Mouse (Mus musculus) CH12.LX (cell line): Measurements from ENCODE around the gene Rad54l2. TPM values are rescaled to one million over a fixed set of nuclear protein-coding genes. Genes with fewer than 3 reads are reported as not detected.

ENCODE experiments used
- DNase-seq: peaks from one replicate; pipeline ENCODE4 v3.0.0-alpha.2; 2013; ENCODE audit errors: extremely low read depth
- H3K27ac ChIP-seq: 2 replicates; pipeline ENCODE4 v1.5.1; 2012; ENCODE audit warnings: low read depth, mild to moderate bottlenecking, control low read depth, moderate library complexity; ENCODE audit not compliant: insufficient read depth
- H3K27me3 ChIP-seq: replicated peaks from 2 replicates; pipeline ENCODE3; 2012; ENCODE audit warnings: inconsistent platforms
- H3K36me3 ChIP-seq, 2 experiments: replicated peaks in 1 of 2; 2 replicates each; pipeline versions ENCODE3 to v1.6.1; 2012; ENCODE audit warnings: inconsistent platforms in 1 of 2, low read length in 1 of 2, mild to moderate bottlenecking in 1 of 2, mixed read lengths in 1 of 2, moderate library complexity in 1 of 2; ENCODE audit not compliant: control insufficient read depth in 1 of 2, insufficient read depth in 1 of 2
- H3K4me1 ChIP-seq, 2 experiments: 2 replicates each; pipeline ENCODE4 v1.6.1; 2012; ENCODE audit warnings: inconsistent platforms in 1 of 2, moderate library complexity in 1 of 2; ENCODE audit not compliant: insufficient read depth in 2 of 2, control insufficient read depth in 1 of 2
- H3K4me2 ChIP-seq: 2 replicates; pipeline ENCODE4 v1.6.1; 2012; ENCODE audit warnings: low read depth, mild to moderate bottlenecking, control low read depth; ENCODE audit not compliant: poor library complexity, insufficient read depth, severe bottlenecking
- H3K4me3 ChIP-seq, 3 experiments: fragments of 150-350 bp in 1 of 3; sonication (generic) in 1 of 3; replicated peaks in 1 of 3; 2 replicates each; pipeline versions ENCODE3 to v1.5.1; 2011 to 2012; ENCODE audit warnings: low read depth in 2 of 3, low read length in 2 of 3, mild to moderate bottlenecking in 2 of 3, moderate library complexity in 2 of 3, control low read depth in 1 of 3, improper control_type of control experiment in 1 of 3, inconsistent platforms in 1 of 3, mixed read lengths in 1 of 3; ENCODE audit not compliant: poor library complexity in 1 of 3
- H3K79me2 ChIP-seq: replicated peaks from 2 replicates; pipeline ENCODE4 v1.6.1; 2012; ENCODE audit warnings: mild to moderate bottlenecking, moderate library complexity; ENCODE audit not compliant: control insufficient read depth, poor library complexity, insufficient read depth, severe bottlenecking; ENCODE audit errors: extremely low read depth
- H3K9ac ChIP-seq: 2 replicates; pipeline ENCODE4 v1.6.1; 2012; ENCODE audit warnings: low read depth, mild to moderate bottlenecking, control low read depth, moderate library complexity; ENCODE audit not compliant: insufficient read depth
- H3K9me3 ChIP-seq: replicated peaks from 2 replicates; pipeline ENCODE3; 2012; ENCODE audit warnings: low read length, inconsistent platforms, mixed read lengths
- BHLHE40 ChIP-seq: IDR thresholded peaks from 2 replicates; pipeline ENCODE4 v1.6.1; 2011; ENCODE audit warnings: mild to moderate bottlenecking, low read depth, low read length, improper control_type of control experiment
- CHD1 ChIP-seq: IDR thresholded peaks from 2 replicates; pipeline ENCODE4 v1.6.1; 2012; ENCODE audit warnings: low read depth, low read length, improper control_type of control experiment, inconsistent platforms
- CHD2 ChIP-seq: IDR thresholded peaks from 2 replicates; pipeline ENCODE4 v1.6.1; 2011; ENCODE audit warnings: low read length, improper control_type of control experiment
- CTCF ChIP-seq, 2 experiments: IDR thresholded peaks in 1 of 2; conservative IDR thresholded peaks in 1 of 2; 2 replicates each; pipeline ENCODE4 v1.5.1; 2011 to 2012; ENCODE audit warnings: low read depth in 2 of 2, low read length in 2 of 2, improper control_type of control experiment in 1 of 2, inconsistent platforms in 1 of 2, mild to moderate bottlenecking in 1 of 2, moderate library complexity in 1 of 2
- E2F4 ChIP-seq: IDR thresholded peaks from 2 replicates; pipeline ENCODE4 v1.6.1; 2011; ENCODE audit warnings: low read depth, low read length, improper control_type of control experiment; ENCODE audit not compliant: insufficient replicate concordance
- ELF1 ChIP-seq: IDR thresholded peaks from 2 replicates; pipeline ENCODE4 v1.6.1; 2014; ENCODE audit warnings: low read depth, mild to moderate bottlenecking, inconsistent platforms, low read length, improper control_type of control experiment
- EP300 ChIP-seq: IDR thresholded peaks from 2 replicates; pipeline ENCODE4 v1.6.1; 2011; ENCODE audit warnings: low read length, improper control_type of control experiment
- ETS1 ChIP-seq: conservative IDR thresholded peaks from 2 replicates; pipeline ENCODE4 v1.6.1; 2012; ENCODE audit warnings: low read depth, mild to moderate bottlenecking, inconsistent platforms, low read length, improper control_type of control experiment, moderate library complexity
- GABPA ChIP-seq: IDR thresholded peaks from 2 replicates; pipeline ENCODE4 v1.6.1; 2012; ENCODE audit warnings: low read depth, low read length, improper control_type of control experiment, inconsistent platforms; ENCODE audit not compliant: insufficient replicate concordance
- HCFC1 ChIP-seq: IDR thresholded peaks from 2 replicates; pipeline ENCODE4 v1.6.1; 2012; ENCODE audit warnings: low read depth, mild to moderate bottlenecking, inconsistent platforms, low read length, improper control_type of control experiment
- IRF4 ChIP-seq: IDR thresholded peaks from 2 replicates; pipeline ENCODE4 v1.6.1; 2014; ENCODE audit warnings: low read depth, mild to moderate bottlenecking, inconsistent platforms, low read length, improper control_type of control experiment
- JUN ChIP-seq: IDR thresholded peaks from 2 replicates; pipeline ENCODE4 v1.6.1; 2011; ENCODE audit warnings: low read depth, mild to moderate bottlenecking, low read length, improper control_type of control experiment, moderate library complexity; ENCODE audit not compliant: insufficient read depth
- JUND ChIP-seq: conservative IDR thresholded peaks from 2 replicates; pipeline ENCODE4 v1.6.1; 2011; ENCODE audit warnings: low read depth, low read length, improper control_type of control experiment
- MAFK ChIP-seq: IDR thresholded peaks from 2 replicates; pipeline ENCODE4 v1.6.1; 2011; ENCODE audit warnings: low read length, improper control_type of control experiment; ENCODE audit not compliant: insufficient replicate concordance
- MAX ChIP-seq: IDR thresholded peaks from 2 replicates; pipeline ENCODE4 v1.6.1; 2011; ENCODE audit warnings: low read length, improper control_type of control experiment
- MAZ ChIP-seq: IDR thresholded peaks from 2 replicates; pipeline ENCODE4 v1.6.1; 2012; ENCODE audit warnings: low read depth, mild to moderate bottlenecking, inconsistent platforms, low read length, improper control_type of control experiment, moderate library complexity
- MEF2A ChIP-seq: IDR thresholded peaks from 2 replicates; pipeline ENCODE4 v1.6.1; 2014; ENCODE audit warnings: low read depth, mild to moderate bottlenecking, inconsistent platforms, low read length, improper control_type of control experiment, borderline replicate concordance
- MXI1 ChIP-seq: IDR thresholded peaks from 2 replicates; pipeline ENCODE4 v1.6.1; 2011; ENCODE audit warnings: mild to moderate bottlenecking, low read depth, low read length, improper control_type of control experiment
- MYC ChIP-seq: IDR thresholded peaks from 2 replicates; pipeline ENCODE4 v1.6.1; 2011; ENCODE audit warnings: low read depth, mild to moderate bottlenecking, improper control_type of control experiment, low read length
- NRF1 ChIP-seq: IDR thresholded peaks from 2 replicates; pipeline ENCODE4 v1.6.1; 2014; ENCODE audit warnings: low read depth, mild to moderate bottlenecking, inconsistent platforms, low read length, improper control_type of control experiment, moderate library complexity
- POLR2A ChIP-seq: IDR thresholded peaks from 2 replicates; pipeline ENCODE4 v1.6.1; 2011; ENCODE audit warnings: low read depth, mild to moderate bottlenecking, improper control_type of control experiment, low read length
- POLR2AphosphoS2 ChIP-seq: IDR thresholded peaks from 2 replicates; pipeline ENCODE4 v1.6.1; 2011; ENCODE audit warnings: low read depth, low read length, improper control_type of control experiment
- RCOR1 ChIP-seq: conservative IDR thresholded peaks from 2 replicates; pipeline ENCODE4 v1.6.1; 2012; ENCODE audit warnings: low read depth, mild to moderate bottlenecking, inconsistent platforms, low read length, improper control_type of control experiment
- SIN3A ChIP-seq: IDR thresholded peaks from 2 replicates; pipeline ENCODE4 v1.6.1; 2012; ENCODE audit warnings: low read length, improper control_type of control experiment, inconsistent platforms
- SMC3 ChIP-seq: IDR thresholded peaks from 2 replicates; pipeline ENCODE4 v1.6.1; 2011; ENCODE audit warnings: low read depth, low read length, improper control_type of control experiment
- TCF12 ChIP-seq: IDR thresholded peaks from 2 replicates; pipeline ENCODE4 v1.6.1; 2014; ENCODE audit warnings: low read depth, mild to moderate bottlenecking, inconsistent platforms, low read length, improper control_type of control experiment
- UBTF ChIP-seq: IDR thresholded peaks from 2 replicates; pipeline ENCODE4 v1.6.1; 2012; ENCODE audit warnings: low read depth, mild to moderate bottlenecking, inconsistent platforms, low read length, improper control_type of control experiment, moderate library complexity
- USF1 ChIP-seq: IDR thresholded peaks from 2 replicates; pipeline ENCODE4 v1.6.1; 2014; ENCODE audit warnings: low read depth, mild to moderate bottlenecking, inconsistent platforms, low read length, improper control_type of control experiment
- USF2 ChIP-seq: conservative IDR thresholded peaks from 2 replicates; pipeline ENCODE4 v1.6.1; 2011; ENCODE audit warnings: low read depth, low read length, improper control_type of control experiment
- ZC3H11A ChIP-seq: IDR thresholded peaks from 2 replicates; pipeline ENCODE4 v1.6.1; 2012; ENCODE audit warnings: low read depth, mild to moderate bottlenecking, inconsistent platforms, low read length, improper control_type of control experiment
- ZKSCAN1 ChIP-seq: IDR thresholded peaks from 2 replicates; pipeline ENCODE4 v1.6.1; 2012; ENCODE audit warnings: low read depth, inconsistent platforms, low read length, improper control_type of control experiment, borderline replicate concordance
- ZMIZ1 ChIP-seq: IDR thresholded peaks from 2 replicates; pipeline ENCODE4 v1.6.1; 2012; ENCODE audit warnings: low read depth, mild to moderate bottlenecking, inconsistent platforms, low read length, improper control_type of control experiment
- ZNF384 ChIP-seq: IDR thresholded peaks from 2 replicates; pipeline ENCODE4 v1.6.1; 2012; ENCODE audit warnings: low read depth, low read length, improper control_type of control experiment, inconsistent platforms
- dilution Hi-C: fragments of 300-500 bp; cut with MboI; formaldehyde crosslinking; loops from 2 replicates; pipeline ENCODE4 v1.14.3; 2020; ENCODE audit warnings: low sequenced_read_pairs; ENCODE audit not compliant: extremely low pct_unique_long_range_greater_than_20kb, extremely low pct_ligation_motif_present
- in situ Hi-C: fragments of 300-500 bp; cut with MboI; formaldehyde crosslinking; loops from 3 replicates; pipeline ENCODE4 v1.14.3; 2019; ENCODE audit warnings: low sequenced_read_pairs, low pct_ligation_motif_present, low pct_unique_long_range_greater_than_20kb, mixed read lengths
- polyA plus RNA-seq: library from polyadenylated mRNA; unstranded; fragments of >175 nt; gene quantifications from 2 replicates; pipeline ENCODE4 v1.2.1, GENCODE M21; 2012; ENCODE audit warnings: low read depth; ENCODE audit not compliant: insufficient read length
- total RNA-seq, 2 experiments: library from RNA; depleted of rRNA; stranded (reverse); fragments of 300-350 nt in 1 of 2; fragments of >200 nt in 1 of 2; gene quantifications; 2 replicates each; pipeline ENCODE4 v1.2.3; 2012 to 2014

The Rad54l2 gene
- total and polyA plus RNA-seq, 3 experiments, result 7.2 to 16.5 (median 11.6) TPM

DNA sequence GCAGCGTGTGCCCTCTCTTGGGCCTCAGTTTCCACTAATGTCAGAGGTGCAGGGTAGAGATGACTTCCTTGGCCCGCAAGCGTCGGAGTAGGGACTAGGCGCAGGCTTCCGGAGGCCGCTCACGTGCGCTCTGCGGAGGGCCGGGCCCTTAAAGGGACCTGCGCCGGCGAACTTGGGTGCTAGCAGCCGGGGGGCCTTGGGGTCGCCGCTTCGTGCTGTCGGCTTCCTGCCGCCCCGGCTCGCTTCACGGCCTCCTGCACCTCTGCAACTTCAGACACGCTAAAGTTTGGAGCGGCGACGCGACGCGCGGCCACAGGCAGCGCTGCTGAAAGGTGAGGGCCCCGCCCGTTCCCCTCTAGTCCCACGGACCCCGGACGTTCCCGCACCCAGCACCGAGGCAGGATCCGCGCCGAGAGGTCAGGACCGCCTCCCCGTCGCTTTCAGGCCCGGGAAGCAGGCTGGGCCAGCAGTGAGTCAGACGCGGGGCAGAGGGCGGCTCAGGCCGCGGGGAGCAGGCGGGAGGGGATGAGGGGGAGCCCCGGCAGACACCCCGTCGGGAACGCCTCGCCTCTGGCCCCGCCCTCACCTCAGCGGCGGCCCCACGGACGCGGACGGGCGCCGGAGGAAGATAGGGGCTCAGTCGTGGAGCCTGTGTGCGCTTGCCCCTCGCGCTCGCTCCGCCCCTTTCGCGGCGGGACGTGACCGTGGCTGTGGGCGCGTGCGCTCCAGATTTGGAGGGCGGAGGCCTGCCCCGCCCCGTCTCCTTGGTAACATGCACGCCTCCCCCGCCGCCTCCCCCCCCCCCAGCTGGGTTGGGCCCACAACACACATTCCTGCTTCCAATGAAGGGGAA lies 103.5 kb downstream of the Rad54l2 start, which contains the start of gene Tex264:
Tex264 (minus strand) TSS at position 679 of the 853 bp plus-strand sequence.
- no peak for TF ChIP-seq SMC3
- peak; percentile 27; the same call in 1 of the 2 replicates for TF ChIP-seq UBTF
- TF ChIP-seq JUND, result no peak
- TF ChIP-seq POLR2A, result peak; percentile 47
- TF ChIP-seq ZKSCAN1, result no peak
- TF ChIP-seq USF1, result peak; percentile 10; the same call in 1 of the 2 replicates
- no peak for TF ChIP-seq IRF4
- TF ChIP-seq E2F4, result no peak
- TF ChIP-seq USF2, result no peak
- no peak for TF ChIP-seq CTCF (conservative IDR thresholded peaks at IDR 0.05 in 1 of 2, IDR thresholded peaks at IDR 0.05 in 1 of 2; ENCODE audit: low read depth in 2 of 2, low read length in 2 of 2)
- TF ChIP-seq JUN, result no peak
- TF ChIP-seq ZC3H11A, result no peak
- no peak for TF ChIP-seq RCOR1
- peak; percentile 62 for TF ChIP-seq SIN3A
- no peak for TF ChIP-seq POLR2AphosphoS2
- TF ChIP-seq BHLHE40, result peak; percentile 98
- TF ChIP-seq NRF1, result peak; percentile 78
- TF ChIP-seq MAFK, result no peak
- peak; percentile 76 for TF ChIP-seq MXI1
- TF ChIP-seq MEF2A, result 0 out of 2 replicates have a peak, but pooled peaks have one; percentile 18
- peak; percentile 37; the same call in 1 of the 2 replicates for TF ChIP-seq ZMIZ1
- 0 out of 2 replicates have a peak, but pooled peaks have one; percentile 46 for TF ChIP-seq ELF1
- no peak for TF ChIP-seq MYC
- TF ChIP-seq CHD2, result 0 out of 2 replicates have a peak, but pooled peaks have one; percentile 20
- TF ChIP-seq MAZ, result 0 out of 2 replicates have a peak, but pooled peaks have one; percentile 43
- TF ChIP-seq GABPA, result no peak
- TF ChIP-seq ZNF384, result no peak
- peak; percentile 64; the same call in 1 of the 2 replicates for TF ChIP-seq MAX
- no peak for TF ChIP-seq CHD1
- no peak for TF ChIP-seq ETS1
- peak; percentile 44; the same call in 1 of the 2 replicates for TF ChIP-seq TCF12
- no peak; the same call in 1 of the 2 replicates for TF ChIP-seq EP300
- peak; percentile 39 for TF ChIP-seq HCFC1
- in situ Hi-C loops (loop anchor here (10.0 kb wide), 1 partner anchor 129 kb away; no protein-coding TSS in a partner anchor), dilution Hi-C loops (loop anchor here (25.0 kb wide), 1 partner anchor 102 kb away; the partner anchor contains the start of gene Rad54l2)
- H3K4me1 ChIP-seq, result peaks cover 2 to 33% of the 10 kb centered on the region in 2 experiments
- H3K9ac ChIP-seq, result peak within 1 kb of the TSS; percentile 46
- no peaks in the 10 kb centered on the region for H3K79me2 ChIP-seq
- peak within 1 kb of the TSS; percentile 66 to 75 (median 73) for H3K4me3 ChIP-seq
- peak within 1 kb of the TSS; percentile 57 for H3K4me2 ChIP-seq
- H3K36me3 ChIP-seq, result peaks cover 5 to 42% of the 10 kb centered on the region in 2 experiments
- no peaks in the 10 kb centered on the region for H3K9me3 ChIP-seq
- DNase-seq, result peak; percentile 51
- no peak within 1 kb of the TSS for H3K27ac ChIP-seq
- H3K27me3 ChIP-seq, result no peaks in the 10 kb centered on the region
